Mouse (Mus musculus): Measurements from ENCODE around the gene Sertad3.
"Not testable (repeated sequence)": the region's sequence is repeated elsewhere in the genome, so short reads cannot be mapped to it uniquely, and the experiment has no call there.

The Sertad3 gene

DNA sequence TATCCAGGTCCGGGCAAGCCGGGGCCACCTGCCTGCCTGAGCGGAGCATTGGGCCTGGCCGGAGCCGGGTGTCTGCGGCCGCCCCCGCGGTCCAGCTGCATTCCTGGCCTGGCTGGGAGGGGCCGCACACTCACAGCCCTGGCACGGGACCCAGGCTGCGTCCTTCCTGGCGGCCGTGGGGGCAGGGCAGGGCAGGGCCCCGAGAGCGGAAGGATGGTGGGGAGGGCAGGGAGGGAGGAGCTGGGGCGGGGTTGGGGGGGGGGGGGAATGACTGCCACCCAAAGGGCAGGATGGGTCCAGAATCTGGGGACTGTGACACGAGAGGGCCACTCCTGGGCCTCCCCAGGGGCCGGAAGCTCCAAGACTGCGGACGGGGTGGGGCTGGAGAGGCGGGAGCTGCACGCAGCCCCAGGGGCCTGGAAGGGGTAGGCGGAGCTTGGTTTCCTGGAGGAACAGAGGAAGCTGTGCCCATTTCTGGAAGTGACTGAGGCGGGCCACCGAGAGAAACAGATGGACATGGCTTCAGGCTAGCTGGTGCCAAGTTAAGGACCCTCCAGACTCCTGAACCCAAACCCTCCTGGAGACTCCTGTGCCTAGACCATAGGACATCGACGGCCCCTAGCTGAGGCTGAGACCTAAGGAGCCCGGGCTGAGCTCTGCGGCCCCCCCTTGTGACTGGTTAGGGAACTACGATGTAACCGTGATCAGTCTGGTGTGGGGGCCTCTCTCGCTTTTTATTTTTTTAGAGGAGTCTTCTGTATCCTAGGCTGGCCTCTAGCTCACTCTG, 17.2 kb downstream of the Sertad3 start:
- in situ Hi-C loops (cut with MboI, MseI): no loop called here

- in situ Hi-C loops (cut with MboI, MseI): no loop called here
Measured at GRCm38 (mm10) chr7:27491856-27492255, 18.3 kb downstream of the Sertad3 start.

- in situ Hi-C loops (cut with MboI, MseI): no loop called here
Measured at GRCm38 (mm10) chr7:27493022-27493421, 19.5 kb downstream of the Sertad3 start.

- in situ Hi-C loops (cut with MboI, MseI): no loop called here
Measured at GRCm38 (mm10) chr7:27493450-27493849, 19.9 kb downstream of the Sertad3 start.

DNA sequence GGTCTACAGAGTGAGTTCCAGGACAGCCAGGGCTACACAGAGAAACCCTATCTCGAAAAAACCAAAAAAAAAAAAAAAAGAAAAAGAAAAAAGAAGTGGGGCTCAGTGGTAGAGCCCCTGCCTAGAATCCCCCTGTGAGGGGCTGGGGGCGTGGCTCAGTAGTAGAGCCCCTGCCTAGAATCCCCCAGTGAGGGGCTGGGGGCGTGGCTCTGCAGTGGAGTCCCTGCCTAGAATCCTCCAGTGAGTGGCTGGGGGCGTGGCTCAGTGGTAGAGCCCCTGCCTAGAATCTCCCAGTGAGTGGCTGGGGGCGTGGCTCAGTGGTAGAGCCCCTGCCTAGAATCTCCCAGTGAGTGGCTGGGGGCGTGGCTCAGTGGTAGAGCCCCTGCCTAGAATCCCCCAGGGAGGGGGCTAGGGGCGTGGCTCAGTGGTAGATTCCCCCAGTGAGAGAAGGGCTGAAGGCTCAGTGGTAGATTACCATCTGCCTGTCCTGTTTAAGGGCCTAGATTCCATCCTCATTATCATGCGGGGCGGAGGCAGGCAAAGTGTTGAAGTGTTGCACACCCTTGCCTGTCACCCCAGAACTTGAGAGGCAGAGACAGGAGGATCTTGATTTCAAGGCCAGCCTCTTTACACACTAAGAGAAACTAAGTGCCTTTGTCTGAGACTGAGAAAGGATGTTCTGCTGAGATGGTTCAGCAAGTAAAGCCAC, 21.2 kb downstream of the Sertad3 start:
- in situ Hi-C loops (cut with MboI, MseI): not testable (repeated sequence)

DNA sequence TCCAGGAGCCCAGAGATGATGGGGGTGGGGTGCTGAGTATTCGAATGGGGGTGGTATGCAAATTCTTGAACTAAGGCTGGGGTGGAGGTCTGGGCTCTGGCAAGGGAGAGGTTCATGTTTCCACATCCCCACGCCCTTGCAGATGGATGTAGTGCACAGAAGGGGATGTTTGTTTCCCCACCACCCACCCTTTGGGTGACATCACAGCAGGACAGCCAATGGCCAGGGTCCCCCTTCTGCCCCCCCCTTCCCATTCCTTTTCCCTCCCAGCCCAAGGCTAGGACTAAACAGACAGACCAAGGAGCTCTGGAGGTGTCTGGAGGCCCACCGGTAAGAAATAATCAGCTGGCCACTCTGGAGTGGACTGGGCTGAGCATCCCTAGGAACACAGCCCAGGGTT, 25.5 kb downstream of the Sertad3 start, which contains the start of gene Prx:
Gene Prx (plus strand): TSS at position 289 of the 400 bp plus-strand sequence.
- in situ Hi-C loops (cut with MboI, MseI): no loop called here

DNA sequence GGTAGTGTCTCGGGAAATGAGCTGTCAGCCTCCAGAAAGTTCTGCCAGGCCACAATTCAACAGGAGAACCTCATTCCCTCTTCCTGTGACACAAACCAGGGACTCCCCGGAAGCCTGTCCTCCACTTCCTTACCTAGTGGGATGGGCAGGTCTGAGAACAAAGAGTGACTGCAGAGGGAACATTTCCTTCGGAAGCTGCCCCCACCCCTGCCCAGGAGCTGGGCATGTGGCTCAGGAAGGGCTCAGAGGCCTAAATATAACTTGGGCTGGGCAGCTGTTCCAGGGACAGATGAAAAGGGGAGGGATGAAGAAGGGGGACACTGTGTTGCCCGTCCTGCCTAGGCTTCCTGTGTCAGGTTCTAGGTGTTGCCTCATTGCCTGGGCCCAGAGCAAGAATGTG, 28.1 kb downstream of the Sertad3 start:
- in situ Hi-C loops (cut with MboI, MseI): no loop called here

DNA sequence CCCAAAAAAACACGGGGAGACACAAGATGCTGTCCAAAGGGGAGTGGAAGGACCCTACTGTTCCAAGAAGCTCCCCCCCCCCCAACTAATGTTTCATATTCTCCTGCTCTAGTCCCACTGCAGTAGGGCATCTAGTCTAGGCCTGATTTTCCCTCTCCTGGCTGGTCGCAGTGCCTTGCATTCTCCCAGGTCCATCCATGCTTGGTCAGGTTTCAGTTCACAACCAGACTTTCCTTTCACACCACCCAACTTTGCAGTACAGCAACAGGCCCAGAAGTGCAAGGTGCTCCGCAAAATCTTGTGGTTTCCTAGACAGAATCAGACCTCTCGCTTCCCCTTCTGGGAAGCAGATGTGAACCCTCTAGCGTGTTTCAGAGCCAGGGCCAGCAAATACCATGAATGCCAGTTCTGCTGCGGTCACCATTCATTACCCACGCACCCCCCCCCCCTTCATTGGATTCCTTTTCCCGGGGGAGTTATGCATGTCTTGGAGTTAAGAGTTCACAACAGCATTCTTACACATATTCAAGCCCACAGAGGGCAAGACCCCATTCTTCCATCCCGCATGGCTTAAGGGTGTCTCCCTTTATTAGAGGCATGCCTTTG, 33.3 kb downstream of the Sertad3 start:
- in situ Hi-C loops (cut with MboI, MseI): no loop called here

GRCm38 (mm10) chr7:27507711-27508647, 34.4 kb downstream of the Sertad3 start:
- in situ Hi-C loops (cut with MboI, MseI): no loop called here

DNA sequence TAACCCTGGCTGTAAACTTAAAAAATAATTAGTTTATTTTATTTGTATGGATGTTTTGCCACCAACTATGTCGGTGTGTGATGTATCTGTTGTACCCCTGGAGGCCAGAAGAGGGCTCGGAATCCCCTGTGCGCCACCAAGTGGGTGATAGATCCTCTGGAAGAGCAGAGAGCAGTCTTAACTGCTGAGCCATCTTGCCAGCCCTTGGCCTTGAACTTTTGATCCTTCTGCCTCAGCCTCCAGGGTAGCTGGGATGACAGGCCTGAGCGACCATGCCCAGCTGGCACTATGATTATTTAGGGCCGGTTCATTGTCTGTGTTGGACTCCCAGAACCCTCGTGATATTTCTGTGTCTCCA, 35.1 kb downstream of the Sertad3 start:
- in situ Hi-C loops (cut with MboI, MseI): no loop called here

DNA sequence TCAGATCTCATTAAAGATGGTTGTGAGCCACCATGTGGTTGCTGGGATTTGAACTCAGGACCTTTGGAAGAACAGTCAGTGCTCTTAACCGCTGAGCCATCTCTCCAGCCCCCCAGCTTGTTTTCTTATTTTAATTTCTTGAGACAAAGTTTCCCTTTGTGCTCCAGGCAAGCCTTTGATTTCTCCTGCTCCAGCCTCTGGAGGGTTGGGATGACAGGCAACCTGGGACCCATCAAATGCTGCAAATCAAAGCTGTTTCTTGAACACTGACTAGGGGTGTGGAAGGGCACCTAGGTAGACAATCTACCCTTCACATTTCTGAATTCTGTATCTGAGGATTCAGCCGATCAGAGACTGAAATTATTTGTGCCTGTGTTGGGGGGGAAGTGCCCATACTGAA, 37.2 kb downstream of the Sertad3 start:
- in situ Hi-C loops (cut with MboI, MseI): no loop called here

DNA sequence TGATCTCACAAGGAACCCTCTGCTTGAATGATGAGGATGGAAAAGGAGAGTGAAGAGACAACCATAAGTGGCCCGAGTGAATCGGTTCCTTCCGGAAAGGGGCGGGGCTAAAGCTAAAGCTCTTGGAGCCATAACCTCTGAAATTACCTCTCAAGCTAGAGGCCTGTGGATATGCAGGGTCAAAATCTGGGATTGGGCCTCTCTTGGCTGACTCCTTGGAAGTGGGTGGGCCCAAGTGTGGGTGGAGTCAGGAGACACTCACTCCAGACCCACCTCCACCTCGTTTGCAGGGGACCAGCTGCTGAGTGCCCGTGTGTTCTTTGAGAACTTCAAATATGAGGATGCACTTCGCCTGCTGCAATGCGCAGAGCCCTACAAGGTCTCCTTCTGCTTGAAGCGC, 41.4 kb downstream of the Sertad3 start:
- in situ Hi-C loops (cut with MboI, MseI): no loop called here

DNA sequence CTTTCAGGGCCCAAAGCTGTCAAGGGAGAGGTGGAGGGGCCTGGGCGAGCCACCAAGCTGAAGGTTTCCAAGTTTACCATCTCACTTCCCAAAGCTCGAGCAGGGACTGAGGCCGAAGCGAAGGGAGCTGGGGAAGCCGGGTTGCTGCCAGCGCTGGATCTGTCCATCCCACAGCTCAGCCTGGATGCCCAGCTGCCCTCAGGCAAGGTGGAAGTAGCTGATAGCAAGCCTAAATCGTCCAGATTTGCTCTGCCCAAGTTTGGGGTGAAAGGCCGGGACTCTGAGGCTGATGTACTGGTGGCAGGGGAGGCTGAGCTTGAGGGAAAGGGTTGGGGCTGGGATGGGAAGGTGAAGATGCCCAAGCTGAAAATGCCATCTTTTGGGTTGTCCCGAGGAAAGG, 44.7 kb downstream of the Sertad3 start:
- in situ Hi-C loops (cut with MboI, MseI): no loop called here

- in situ Hi-C loops (cut with MboI, MseI): loop anchor here in 1 of 2 experiments (10.0 kb wide), 1 partner anchor 595 kb away; no protein-coding TSS in a partner anchor
Measured at GRCm38 (mm10) chr7:27520104-27520503, 46.5 kb downstream of the Sertad3 start.

DNA sequence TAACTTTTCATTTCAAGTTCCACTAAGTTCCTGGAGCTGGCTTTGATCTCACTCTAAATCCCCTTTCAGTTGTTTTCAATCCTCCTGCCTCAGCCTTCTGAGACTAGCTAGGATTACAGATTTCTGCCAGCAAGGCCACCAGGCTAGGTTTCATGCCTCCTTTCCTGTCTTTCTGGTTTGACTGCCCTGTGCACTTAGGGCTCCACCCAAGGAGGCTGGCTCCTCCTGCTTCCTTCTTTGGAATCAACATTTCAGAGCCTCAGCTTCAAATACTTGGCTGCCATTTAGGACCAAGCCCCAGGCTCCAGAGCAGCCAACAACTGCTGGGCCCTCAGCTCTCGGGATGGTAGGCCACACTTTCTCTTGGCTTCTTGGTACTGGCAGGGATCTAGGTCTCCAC, 47.0 kb downstream of the Sertad3 start:
- in situ Hi-C loops (cut with MboI, MseI): loop anchor here in 1 of 2 experiments (10.0 kb wide), 1 partner anchor 594 kb away; no protein-coding TSS in a partner anchor

GRCm38 (mm10) chr7:27522967-27523366, 49.4 kb downstream of the Sertad3 start, which contains the start of gene Hipk4:
Gene Hipk4 (plus strand): TSS chr7:27523267.
- in situ Hi-C loops (cut with MboI, MseI): loop anchor here in 1 of 2 experiments (10.0 kb wide), 1 partner anchor 592 kb away; no protein-coding TSS in a partner anchor

- in situ Hi-C loops (cut with MboI, MseI): loop anchor here in 1 of 2 experiments (10.0 kb wide), 1 partner anchor 591 kb away; no protein-coding TSS in a partner anchor
Measured at GRCm38 (mm10) chr7:27523805-27524204, 50.2 kb downstream of the Sertad3 start.

DNA sequence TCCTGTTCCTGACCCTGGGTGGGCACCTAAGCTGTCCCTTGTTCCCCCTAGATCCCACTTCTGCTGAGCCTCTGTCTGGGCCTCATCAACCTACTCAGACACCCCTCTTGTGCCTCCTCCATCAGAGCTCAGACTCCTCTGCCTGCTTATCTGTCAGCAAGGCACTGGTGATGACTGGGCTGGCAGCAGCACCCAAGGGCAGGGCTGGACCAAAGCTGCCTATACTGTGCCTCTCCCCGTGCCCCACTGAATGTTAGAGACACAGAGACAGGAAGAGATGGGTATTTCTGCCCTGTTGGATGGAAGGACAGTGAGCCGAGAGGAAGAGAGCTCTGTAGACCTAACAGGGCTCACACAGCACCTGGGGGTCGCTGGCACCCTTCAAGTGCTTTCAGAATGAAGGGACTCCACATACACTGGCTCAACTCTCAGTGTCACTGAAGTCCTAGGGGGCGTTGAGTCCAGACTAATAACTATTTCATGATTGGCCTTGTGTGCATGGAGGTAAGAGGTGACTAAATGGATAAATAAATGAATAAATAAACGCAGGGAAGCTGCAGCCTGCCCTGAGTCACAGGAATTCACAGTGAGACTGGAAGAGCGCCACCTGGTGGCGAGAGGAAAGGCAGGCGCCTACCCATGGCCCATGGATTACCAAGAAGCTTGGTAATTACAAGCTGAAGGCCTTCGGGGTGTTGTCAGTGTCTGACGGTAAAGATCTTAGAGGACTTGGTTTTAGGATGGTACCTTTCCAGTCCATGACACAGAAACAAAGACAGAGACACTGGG, 52.7 kb downstream of the Sertad3 start:
- in situ Hi-C loops (cut with MboI, MseI): loop anchor here (5.0 to 10.0 kb wide), 3 partner anchors 89 to 589 kb away; no protein-coding TSS in a partner anchor

Measured in T-helper 17 cell (primary cell).